Mouse (Mus musculus) liver, adult 2 months (tissue): Measurements from ENCODE around the gene Fcnb. TPM values are rescaled to one million over a fixed set of nuclear protein-coding genes. Genes with fewer than 3 reads are reported as not detected.

Experiments used
- DNase-seq: peaks from one replicate; pipeline ENCODE4 v3.0.0-alpha.2; 2011; ENCODE audit warnings: low read depth, low spot score; ENCODE audit errors: extremely low read depth
- H3K27ac ChIP-seq: fragments of 200-500 bp; replicated peaks from 2 replicates; pipeline ENCODE4 v1.5.1; 2012; ENCODE audit warnings: low read depth, mild to moderate bottlenecking, control low read depth, inconsistent platforms, low read length; ENCODE audit not compliant: insufficient read depth
- H3K27me3 ChIP-seq: fragments of 200-500 bp; 2 replicates; pipeline ENCODE4 v1.6.1; 2012; ENCODE audit warnings: mild to moderate bottlenecking, moderate library complexity, low read length, inconsistent platforms; ENCODE audit not compliant: control insufficient read depth, insufficient read depth
- H3K36me3 ChIP-seq: fragments of 200-500 bp; 2 replicates; pipeline ENCODE4 v1.6.1; 2012; ENCODE audit warnings: low read length, inconsistent platforms; ENCODE audit not compliant: control insufficient read depth, insufficient read depth
- H3K4me1 ChIP-seq: fragments of 200-500 bp; 2 replicates; pipeline ENCODE4 v1.6.1; 2011; ENCODE audit warnings: low read length; ENCODE audit not compliant: control insufficient read depth, insufficient read depth
- H3K4me3 ChIP-seq: fragments of 200-500 bp; 2 replicates; pipeline ENCODE4 v1.5.1; 2011; ENCODE audit warnings: low read depth, mild to moderate bottlenecking, control low read depth, low read length, moderate library complexity; ENCODE audit not compliant: insufficient read depth
- H3K79me2 ChIP-seq: fragments of 200-500 bp; 2 replicates; pipeline ENCODE4 v1.6.1; 2012; ENCODE audit warnings: inconsistent platforms, mild to moderate bottlenecking, low read length, moderate library complexity; ENCODE audit not compliant: control insufficient read depth, insufficient read depth
- H3K9ac ChIP-seq: fragments of 200-500 bp; 2 replicates; pipeline ENCODE4 v1.6.1; 2012; ENCODE audit warnings: low read depth, mild to moderate bottlenecking, control low read depth, inconsistent platforms, low read length
- CTCF ChIP-seq: fragments of 200-500 bp; IDR thresholded peaks from 2 replicates; pipeline ENCODE4 v1.5.1; 2011; ENCODE audit warnings: low read depth, low read length, control low read depth
- POLR2A ChIP-seq: fragments of 200-500 bp; IDR thresholded peaks from 2 replicates; pipeline ENCODE4 v1.6.1; 2011; ENCODE audit warnings: low read length, control low read depth; ENCODE audit not compliant: insufficient read depth; ENCODE audit errors: extremely low read depth
- WGBS: fragments of 180-500 bp; shearing (Covaris S2); methylation state at CpG from one replicate; pipeline ENCODE4 v1.1.7; 2018; 5-methylcytosine and 5-hydroxymethylcytosine counted together
- polyA plus RNA-seq: library from polyadenylated mRNA; depleted of rRNA; stranded (reverse); fragments of >200 nt; gene quantifications from 2 replicates; pipeline ENCODE4 v1.2.3, GENCODE M21; 2012
- total RNA-seq: library from RNA; depleted of rRNA; stranded (reverse); fragments of >200 nt; gene quantifications from 2 replicates; pipeline ENCODE4 v1.2.3, GENCODE M21; 2014

The Fcnb gene
- total and polyA plus RNA-seq, 2 experiments = not detected

GRCm38 (mm10) chr2:28039647-28040325 lies 44.9 kb downstream of the Fcnb start:
- 93% methylated on average over 10 of the region's 10 CpGs for WGBS
- Histone ChIP-seq H3K4me1 (no peaks in the 10 kb centered on the region), H3K27ac (no peak overlapping the region)

GRCm38 (mm10) chr2:28038391-28039096 lies 46.1 kb downstream of the Fcnb start:
- H3K79me2 ChIP-seq = no peaks in the 10 kb centered on the region
- TF ChIP-seq CTCF = no peak
- 80% methylated on average over 14 of the region's 14 CpGs for WGBS
- H3K4me1 ChIP-seq = no peaks in the 10 kb centered on the region
- no peak overlapping the region for H3K9ac ChIP-seq
- H3K27ac ChIP-seq = no peak overlapping the region
- no peaks in the 10 kb centered on the region for H3K36me3 ChIP-seq
- H3K27me3 ChIP-seq = no peaks in the 10 kb centered on the region
- H3K4me3 ChIP-seq = no peak overlapping the region
- no peak for DNase-seq

More at GRCm38 (mm10) chr2:28039647-28040325, 44.9 kb downstream of the Fcnb start:
- DNase-seq = no peak
- Histone ChIP-seq H3K79me2 (no peaks in the 10 kb centered on the region), H3K4me3 (no peak overlapping the region), H3K36me3 (no peaks in the 10 kb centered on the region), H3K9ac (no peak overlapping the region), H3K27me3 (no peaks in the 10 kb centered on the region)
- no peak for TF ChIP-seq CTCF
- TF ChIP-seq POLR2A = no peak

GRCm38 (mm10) chr2:28037505-28038390 lies 46.9 kb downstream of the Fcnb start:
- TF ChIP-seq CTCF (no peak), POLR2A (no peak)
- 64% methylated on average over 12 of the region's 12 CpGs for WGBS
- Histone ChIP-seq H3K36me3 (no peaks in the 10 kb centered on the region), H3K27me3 (no peaks in the 10 kb centered on the region), H3K4me1 (no peaks in the 10 kb centered on the region), H3K27ac (no peak overlapping the region), H3K4me3 (no peak overlapping the region), H3K79me2 (no peaks in the 10 kb centered on the region), H3K9ac (no peak overlapping the region)
- no peak for DNase-seq

- Histone ChIP-seq H3K27ac (no peak overlapping the region), H3K4me1 (no peaks in the 10 kb centered on the region), H3K79me2 (no peaks in the 10 kb centered on the region), H3K4me3 (no peak overlapping the region), H3K27me3 (no peaks in the 10 kb centered on the region), H3K36me3 (no peaks in the 10 kb centered on the region), H3K9ac (no peak overlapping the region)
- no peak for TF ChIP-seq CTCF
- no peak for TF ChIP-seq POLR2A
- 91% methylated on average over 13 of the region's 13 CpGs for WGBS
- DNase-seq = no peak
These were observed 47.9 kb downstream of the Fcnb start for GRCm38 (mm10) chr2:28036788-28037187.

- Histone ChIP-seq H3K4me3 (no peak overlapping the region), H3K27me3 (no peaks in the 10 kb centered on the region), H3K9ac (no peak overlapping the region), H3K36me3 (no peaks in the 10 kb centered on the region), H3K79me2 (no peaks in the 10 kb centered on the region), H3K4me1 (no peaks in the 10 kb centered on the region), H3K27ac (no peak overlapping the region)
- DNase-seq = no peak
- no peak for TF ChIP-seq CTCF
- no peak for TF ChIP-seq POLR2A
- 89% methylated on average over 13 of the region's 13 CpGs for WGBS
These were observed 50.5 kb downstream of the Fcnb start for GRCm38 (mm10) chr2:28034011-28034710.
